Mouse (Mus musculus) midbrain, embryonic 14.5 days (tissue): ENCODE data around the gene Galnt7. TPM values are rescaled to one million over a fixed set of nuclear protein-coding genes. Genes with fewer than 3 reads are reported as not detected.
"Not testable (repeated sequence)": the region's sequence is repeated elsewhere in the genome, so short reads cannot be mapped to it uniquely, and the experiment has no call there.

ENCODE experiments used
- ATAC-seq: fragments of 200-750 bp; cut with Nextera tagmentation; 2 replicates; pipeline ENCODE4 v1.8.0; 2017; ENCODE audit warnings: moderate number of reproducible peaks, moderate library complexity; ENCODE audit not compliant: low FRiP score, low TSS enrichment
- DNase-seq: peaks from one replicate; pipeline ENCODE4 v3.0.0-alpha.2; 2015
- H3K27ac ChIP-seq: fragments of 300-500 bp; sonication (generic); replicated peaks from 2 replicates; pipeline ENCODE4 v1.5.1; 2014; ENCODE audit warnings: mild to moderate bottlenecking, low read depth, low read length, moderate library complexity
- H3K27me3 ChIP-seq: fragments of 300-500 bp; sonication (generic); 2 replicates; pipeline ENCODE4 v1.6.1; 2014; ENCODE audit warnings: low read length, control low read depth, mixed read lengths; ENCODE audit not compliant: control insufficient read depth, insufficient read depth
- H3K36me3 ChIP-seq: fragments of 300-500 bp; sonication (generic); 2 replicates; pipeline ENCODE4 v1.6.1; 2014; ENCODE audit warnings: low read length, control low read depth; ENCODE audit not compliant: control insufficient read depth, insufficient read depth
- H3K4me1 ChIP-seq: fragments of 300-500 bp; sonication (generic); 2 replicates; pipeline ENCODE4 v1.6.1; 2014; ENCODE audit warnings: mild to moderate bottlenecking, antibody characterized with exemption, low read length, control low read depth; ENCODE audit not compliant: control insufficient read depth, insufficient read depth
- H3K4me2 ChIP-seq: fragments of 300-500 bp; sonication (generic); 2 replicates; pipeline ENCODE4 v1.6.1; 2014; ENCODE audit warnings: mild to moderate bottlenecking, low read length, moderate library complexity
- H3K4me3 ChIP-seq: fragments of 300-500 bp; sonication (generic); replicated peaks from 2 replicates; pipeline ENCODE4 v1.5.1; 2014; ENCODE audit warnings: low read depth, low read length
- H3K9ac ChIP-seq: fragments of 300-500 bp; sonication (generic); replicated peaks from 2 replicates; pipeline ENCODE4 v1.6.1; 2014; ENCODE audit warnings: mild to moderate bottlenecking, low read length, moderate library complexity
- H3K9me3 ChIP-seq: fragments of 300-500 bp; sonication (generic); 2 replicates; pipeline ENCODE4 v1.6.1; 2016; ENCODE audit warnings: low read length, control low read depth, mixed read lengths; ENCODE audit not compliant: control insufficient read depth
- WGBS: fragments of 180-500 bp; shearing (Covaris S2); extraction: QIAGEN DNeasy Blood & Tissue Kit; methylation state at CpG from one replicate; pipeline ENCODE4 v1.1.7; 2014; 5-methylcytosine and 5-hydroxymethylcytosine counted together
- polyA plus RNA-seq: library from polyadenylated mRNA; unstranded; fragments of >200 nt; fragmentation: Nextera tagmentation; extraction: Ambion mirVana; gene quantifications from 2 replicates; pipeline ENCODE4 v1.2.1, GENCODE M21; 2014

Galnt7 gene
- polyA plus RNA-seq, 1 experiment from 2014 or later, result 10.0 TPM

- DNase-seq, result peak; percentile 72
- under 1% methylated on average over 81 of the region's 96 CpGs for WGBS
- Histone ChIP-seq H3K36me3 (no peaks in the 10 kb centered on the region), H3K27ac (peak overlapping the region; percentile 95), H3K9me3 (no peaks in the 10 kb centered on the region), H3K4me2 (peak overlapping the region; percentile 95), H3K9ac (peak overlapping the region; percentile 86), H3K4me1 (no peaks in the 10 kb centered on the region), H3K27me3 (no peaks in the 10 kb centered on the region), H3K4me3 (peak overlapping the region; percentile 76)
- ATAC-seq, result peak; percentile 63
Measured at GRCm38 (mm10) chr8:57512141-57513056, 140.4 kb downstream of the Galnt7 start.

GRCm38 (mm10) chr8:57511316-57512118 is 141.3 kb downstream of the Galnt7 start, which contains the start of gene Hmgb2:
TSS of gene Hmgb2 (plus strand) at chr8:57511907.
- H3K27me3 ChIP-seq, result no peaks in the 10 kb centered on the region
- under 1% methylated on average over 63 of the region's 63 CpGs for WGBS
- peak; percentile 99 for ATAC-seq

GRCm38 (mm10) chr8:57510791-57511315 is 142.0 kb downstream of the Galnt7 start:
- no peaks in the 10 kb centered on the region for H3K4me1 ChIP-seq

More at GRCm38 (mm10) chr8:57511316-57512118, 141.3 kb downstream of the Galnt7 start, which contains the start of gene Hmgb2:
- no peaks in the 10 kb centered on the region for H3K9me3 ChIP-seq
- H3K36me3 ChIP-seq, result no peaks in the 10 kb centered on the region
- peak within 1 kb of the TSS; percentile 95 for H3K27ac ChIP-seq
- peak within 1 kb of the TSS; percentile 95 for H3K4me2 ChIP-seq
- peak; percentile 100 for DNase-seq
- peak within 1 kb of the TSS; percentile 86 for H3K9ac ChIP-seq
- H3K4me1 ChIP-seq, result no peaks in the 10 kb centered on the region
- H3K4me3 ChIP-seq, result peak within 1 kb of the TSS; percentile 76

GRCm38 (mm10) chr8:57508657-57509056 is 144.2 kb downstream of the Galnt7 start:
- no peak overlapping the region for H3K9ac ChIP-seq
- H3K9me3 ChIP-seq, result no peaks in the 10 kb centered on the region
- no peak overlapping the region for H3K27ac ChIP-seq
- no peaks in the 10 kb centered on the region for H3K36me3 ChIP-seq
- H3K4me1 ChIP-seq, result no peaks in the 10 kb centered on the region
- DNase-seq (no peak), ATAC-seq (no peak)
- no peak overlapping the region for H3K4me3 ChIP-seq
- H3K27me3 ChIP-seq, result no peaks in the 10 kb centered on the region
- H3K4me2 ChIP-seq, result no peak overlapping the region
- 95% methylated on average over 4 of the region's 4 CpGs for WGBS

More at GRCm38 (mm10) chr8:57510791-57511315, 142.0 kb downstream of the Galnt7 start:
- 1% methylated on average over 31 of the region's 31 CpGs for WGBS
- Histone ChIP-seq H3K27me3 (no peaks in the 10 kb centered on the region), H3K36me3 (no peaks in the 10 kb centered on the region), H3K4me2 (peak overlapping the region; percentile 95), H3K4me3 (peak overlapping the region; percentile 76), H3K9ac (peak overlapping the region; percentile 54), H3K27ac (0 out of 2 replicates have a peak overlapping the region, but pooled peaks have one; percentile 32), H3K9me3 (no peaks in the 10 kb centered on the region)
- ATAC-seq (no peak; the same call in 1 of the 2 replicates), DNase-seq (no peak)

- no peaks in the 10 kb centered on the region for H3K9me3 ChIP-seq
- no peak for DNase-seq
- no peaks in the 10 kb centered on the region for H3K4me1 ChIP-seq
- H3K27me3 ChIP-seq, result no peaks in the 10 kb centered on the region
- no peaks in the 10 kb centered on the region for H3K36me3 ChIP-seq
- WGBS, result 90% methylated on average over 4 of the region's 4 CpGs
- H3K4me3 ChIP-seq, result no peak overlapping the region
- H3K27ac ChIP-seq, result no peak overlapping the region
- H3K9ac ChIP-seq, result no peak overlapping the region
- no peak for ATAC-seq
- no peak overlapping the region for H3K4me2 ChIP-seq
Measured at GRCm38 (mm10) chr8:57507556-57508063, 145.2 kb downstream of the Galnt7 start.

GRCm38 (mm10) chr8:57505500-57505899 is 147.3 kb downstream of the Galnt7 start:
- H3K9ac ChIP-seq, H3K36me3 ChIP-seq, H3K4me2 ChIP-seq, H3K27me3 ChIP-seq, ATAC-seq, H3K4me3 ChIP-seq, H3K4me1 ChIP-seq, H3K9me3 ChIP-seq, H3K27ac ChIP-seq, DNase-seq: not testable (repeated sequence)
- 97% methylated on average over 1 of the region's 1 CpGs for WGBS

GRCm38 (mm10) chr8:57503641-57504040 is 149.2 kb downstream of the Galnt7 start:
- ATAC-seq (0 out of 2 replicates have a peak, but pooled peaks have one; percentile 8), DNase-seq (peak; percentile 70)
- Histone ChIP-seq H3K9me3 (no peaks in the 10 kb centered on the region), H3K27ac (no peak overlapping the region), H3K4me3 (no peak overlapping the region), H3K4me2 (no peak overlapping the region), H3K9ac (no peak overlapping the region), H3K36me3 (no peaks in the 10 kb centered on the region), H3K4me1 (no peaks in the 10 kb centered on the region), H3K27me3 (no peaks in the 10 kb centered on the region)
- WGBS, result 56% methylated on average over 5 of the region's 5 CpGs
